Comparison of ENCODE assay signal across 8 mouse cellular contexts in the genomic region with DNA sequence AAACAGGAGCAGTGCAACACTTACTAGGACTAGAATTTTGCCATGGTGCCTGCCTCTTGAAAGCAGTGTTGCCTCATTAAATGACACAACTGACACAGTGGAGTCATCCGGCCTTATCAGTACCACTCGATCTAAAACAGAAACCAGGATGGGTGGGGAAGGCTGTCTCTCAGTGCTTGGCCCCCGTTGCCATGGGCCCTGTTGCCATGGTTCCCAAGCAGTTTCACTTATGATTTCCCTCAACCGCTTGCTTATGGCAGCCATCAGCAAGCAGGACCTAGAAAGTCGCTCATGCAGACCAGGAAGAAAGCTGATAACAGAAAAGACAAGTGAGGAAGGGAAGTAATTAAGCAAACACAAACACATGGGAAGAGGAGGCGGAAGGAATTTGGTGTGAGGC. TPM values are rescaled to one million over a fixed set of nuclear protein-coding genes. Genes with fewer than 3 reads are reported as not detected.
DNase-seq lines count a peak whose midpoint lies in the region; ATAC-seq and TF ChIP-seq lines count a peak whose summit lies in the region.

No protein-coding gene starts in this region.

- H3K27ac ChIP-seq in midbrain, embryonic 16.5 days (ENCODE audit: low read length): no peak overlapping the region
- no peak overlapping the region for H3K27ac ChIP-seq in forebrain, embryonic 16.5 days (ENCODE audit: low read length)
- no peak overlapping the region for H3K27ac ChIP-seq in left cerebral cortex, adult 2 months

- 49% methylated on average over 6 of the region's 6 CpGs for WGBS in midbrain, embryonic 16.5 days
- 51% methylated on average over 6 of the region's 6 CpGs for WGBS in forebrain, embryonic 16.5 days

- H3K4me3 ChIP-seq in midbrain, embryonic 16.5 days (ENCODE audit: low read depth, low read length): no peak overlapping the region
- no peak overlapping the region for H3K4me3 ChIP-seq in forebrain, embryonic 16.5 days (replicated peaks; ENCODE audit: low read length)
- H3K4me3 ChIP-seq in left cerebral cortex, adult 2 months: no peak overlapping the region

- H3K9me3 ChIP-seq in midbrain, embryonic 16.5 days (replicated peaks; ENCODE audit: control insufficient read depth, low read length, poor library complexity, severe bottlenecking): no peaks in the 10 kb centered on the region
- no peaks in the 10 kb centered on the region for H3K9me3 ChIP-seq in forebrain, embryonic 16.5 days (ENCODE audit: control insufficient read depth, low read length)

- H3K36me3 ChIP-seq in midbrain, embryonic 16.5 days (ENCODE audit: control insufficient read depth, insufficient read depth, low read length): no peaks in the 10 kb centered on the region
- H3K36me3 ChIP-seq in forebrain, embryonic 16.5 days (ENCODE audit: control insufficient read depth, insufficient read depth): no peaks in the 10 kb centered on the region

- H3K27me3 ChIP-seq in midbrain, embryonic 16.5 days (ENCODE audit: control insufficient read depth, insufficient read depth, low read depth, low read length): peaks cover 3% of the 10 kb centered on the region; the same call in 1 of the 2 replicates
- no peaks in the 10 kb centered on the region for H3K27me3 ChIP-seq in forebrain, embryonic 16.5 days (replicated peaks; ENCODE audit: control insufficient read depth, insufficient read depth, low read length)

- no peak overlapping the region for H3K9ac ChIP-seq in midbrain, embryonic 16.5 days (ENCODE audit: low read depth, low read length)
- H3K9ac ChIP-seq in forebrain, embryonic 16.5 days (replicated peaks; ENCODE audit: low read depth, low read length): no peak overlapping the region

- intact Hi-C loops in left cerebral cortex, adult 2 months (cut with DNase I): loop anchor here (2.0 kb wide), 1 partner anchor 77 kb away; no protein-coding TSS in a partner anchor

- peak; percentile 45 for ATAC-seq in midbrain, embryonic 16.5 days
- no peak; the same call in 1 of the 2 replicates for ATAC-seq in forebrain, embryonic 16.5 days

- no peaks in the 10 kb centered on the region; the same call in 1 of the 2 replicates for H3K4me1 ChIP-seq in midbrain, embryonic 16.5 days (ENCODE audit: control insufficient read depth, insufficient read depth, low read length)
- no peaks in the 10 kb centered on the region for H3K4me1 ChIP-seq in forebrain, embryonic 16.5 days (replicated peaks; ENCODE audit: control insufficient read depth, insufficient read depth, low read length)

- DNase-seq in embryo, embryonic 10.5 days (ENCODE audit: low spot score): peak; percentile 30
- no peak for DNase-seq in embryo, embryonic 9.5 days (ENCODE audit: extremely low spot score)
- DNase-seq in right cerebral cortex, postnatal 10 days (ENCODE audit: low spot score in 2 of 2): peak; percentile 51 to 70
- DNase-seq in right cerebral cortex, postnatal 36 days (ENCODE audit: low spot score in 2 of 2): no peak
- DNase-seq in kidney, postnatal 10 days: peak; percentile 50
- DNase-seq in left cerebral cortex, adult 2 months (ENCODE audit: extremely low spot score in 1 of 2, low spot score in 2 of 2): no peak

- H3K4me2 ChIP-seq in midbrain, embryonic 16.5 days (ENCODE audit: low read length): no peak overlapping the region
- no peak overlapping the region for H3K4me2 ChIP-seq in forebrain, embryonic 16.5 days (ENCODE audit: low read length)

- no peak for TF ChIP-seq CTCF in left cerebral cortex, adult 2 months (IDR thresholded peaks at IDR 0.05)

RNA-seq across cellular contexts. Expression of a gene that starts 39.3 kb away (rescaled TPM):
- 9.7 and 13.5 TPM in 2 replicates for polyA plus RNA-seq in midbrain, embryonic 16.5 days (2015; fragmentation: Nextera tagmentation; extraction: Ambion mirVana)
- 4.5 and 10.4 TPM in 2 replicates for polyA plus RNA-seq in forebrain, embryonic 16.5 days (2015; fragmentation: Nextera tagmentation; extraction: Ambion mirVana)
- total RNA-seq in left cerebral cortex, adult 2 months (2021): 10 to 100 TPM; 20.2 to 25.7 TPM

Comparison
In these comparisons a context has a peak if more than half of its experiments do, and no peak if none do; other contexts are left out.
1. DNase-seq: peak in embryo, embryonic 10.5 days (single experiment), right cerebral cortex, postnatal 10 days (2 of 2) and kidney, postnatal 10 days (single experiment); none in embryo, embryonic 9.5 days (single experiment), right cerebral cortex, postnatal 36 days (0 of 2) and left cerebral cortex, adult 2 months (0 of 2).